Mouse (Mus musculus): Measurements from ENCODE around the gene Gm47959. TPM values are rescaled to one million over a fixed set of nuclear protein-coding genes. Genes with fewer than 3 reads are reported as not detected.

Gene Gm47959
- polyA plus RNA-seq, 1 experiment: not detected

DNA sequence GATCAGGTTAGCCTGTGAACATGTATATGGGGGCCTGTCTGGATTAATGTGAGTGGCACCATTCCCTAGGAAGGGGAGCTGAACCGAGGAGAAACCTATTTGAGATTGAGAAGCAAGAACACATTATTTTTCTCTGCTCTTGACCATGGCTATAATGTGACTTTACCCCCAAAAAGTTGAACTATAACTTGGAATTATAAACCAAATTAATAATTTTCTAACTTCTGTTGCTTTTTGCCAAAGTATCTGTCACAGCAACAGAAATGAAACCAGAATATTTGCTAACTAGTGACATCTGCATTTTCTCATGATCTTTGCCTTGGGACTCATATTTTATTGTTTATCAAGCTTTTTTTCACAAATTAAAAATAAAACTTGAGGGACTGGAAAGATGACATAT is 16.2 kb downstream of the Gm47959 start:
- Histone ChIP-seq H3K4me1 (no peaks in the 10 kb centered on the region), H3K4me3 (replicated peaks) (no peak overlapping the region), H3K27me3 (replicated peaks) (no peaks in the 10 kb centered on the region), H3K9me3 (0 out of 2 replicates have a peak, but pooled peaks cover 7% of the 10 kb centered on the region), H3K36me3 (replicated peaks; ENCODE audit: low read length) (no peaks in the 10 kb centered on the region)
- TF ChIP-seq GATA1 (IDR thresholded peaks at IDR 0.05; ENCODE audit: borderline replicate concordance, low read length): no peak
- TF ChIP-seq FLI1 (IDR thresholded peaks at IDR 0.05; ENCODE audit: low read length): no peak

DNA sequence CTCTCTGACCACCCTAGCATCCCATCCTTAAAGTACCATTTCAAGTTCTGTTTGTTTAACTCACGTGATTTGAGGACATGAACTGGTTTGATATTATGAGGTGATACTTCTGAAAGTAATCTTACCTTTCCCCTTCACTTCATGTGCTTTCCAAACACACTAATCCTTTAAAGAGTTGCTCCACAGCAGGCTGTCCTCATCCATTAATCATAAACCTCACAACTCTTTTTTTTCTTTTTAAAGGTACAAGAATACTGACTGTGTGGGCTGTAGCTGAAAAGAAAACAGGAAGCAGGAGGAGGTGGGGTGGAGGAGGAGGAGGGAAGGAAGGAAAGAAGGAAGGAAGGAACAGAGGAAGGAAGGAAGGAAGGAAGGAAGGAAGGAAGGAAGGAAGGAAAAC is 31.6 kb downstream of the Gm47959 start:
- H3K9me3 ChIP-seq: no peaks in the 10 kb centered on the region
- no peak overlapping the region for H3K4me3 ChIP-seq (replicated peaks)
- TF ChIP-seq FLI1 (IDR thresholded peaks at IDR 0.05; ENCODE audit: low read length) (no peak), GATA1 (IDR thresholded peaks at IDR 0.05; ENCODE audit: borderline replicate concordance, low read length) (no peak)
- no peaks in the 10 kb centered on the region for H3K4me1 ChIP-seq
- H3K27me3 ChIP-seq (replicated peaks): no peaks in the 10 kb centered on the region
- no peaks in the 10 kb centered on the region for H3K36me3 ChIP-seq (replicated peaks; ENCODE audit: low read length)

DNA sequence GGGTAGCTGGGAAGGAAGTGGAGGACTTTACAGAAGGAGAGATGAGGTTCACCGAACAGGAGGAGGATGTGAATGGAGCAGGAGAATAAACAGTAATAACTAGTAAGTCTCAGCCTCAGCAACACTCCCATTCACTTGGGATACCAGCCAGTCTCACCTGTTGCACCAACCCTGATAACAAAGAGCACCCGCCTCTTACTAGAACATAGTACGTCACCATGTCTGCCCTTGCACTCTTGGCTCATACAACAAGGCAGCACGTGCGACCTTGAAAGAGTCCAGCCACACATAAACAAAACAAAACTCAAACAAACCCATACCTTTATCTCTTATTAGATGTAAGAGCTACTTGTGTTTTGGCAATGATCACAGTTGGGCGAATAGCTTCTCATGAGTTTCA is 32.2 kb downstream of the Gm47959 start:
- Histone ChIP-seq H3K27me3 (replicated peaks) (no peaks in the 10 kb centered on the region), H3K4me3 (replicated peaks) (no peak overlapping the region), H3K9me3 (no peaks in the 10 kb centered on the region), H3K36me3 (replicated peaks; ENCODE audit: low read length) (no peaks in the 10 kb centered on the region), H3K4me1 (no peaks in the 10 kb centered on the region)
- TF ChIP-seq GATA1 (IDR thresholded peaks at IDR 0.05; ENCODE audit: borderline replicate concordance, low read length): no peak
- TF ChIP-seq FLI1 (IDR thresholded peaks at IDR 0.05; ENCODE audit: low read length): no peak

DNA sequence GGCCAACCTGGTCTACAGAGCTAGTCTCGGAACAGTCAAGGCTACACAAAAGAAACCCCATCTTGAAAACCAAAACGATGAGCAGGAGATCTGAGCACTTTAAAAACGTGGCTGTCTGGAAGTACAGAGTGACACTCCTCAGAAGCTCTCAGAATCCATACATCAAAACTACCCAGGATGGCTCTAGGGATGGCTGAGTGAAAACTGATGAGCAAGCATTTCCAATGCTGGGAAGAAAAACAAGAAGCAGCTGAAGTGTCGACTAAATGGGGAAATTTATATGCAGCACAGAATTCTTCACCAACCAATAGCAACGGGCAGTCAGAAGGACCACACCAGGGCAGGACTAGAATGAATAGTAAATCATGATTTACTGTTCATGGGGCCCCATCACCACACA is 34.2 kb downstream of the Gm47959 start:
- no peaks in the 10 kb centered on the region for H3K9me3 ChIP-seq
- peaks cover 6% of the 10 kb centered on the region; the same call in 1 of the 2 replicates for H3K4me1 ChIP-seq
- H3K27me3 ChIP-seq (replicated peaks): peaks cover 12% of the 10 kb centered on the region
- H3K36me3 ChIP-seq (replicated peaks; ENCODE audit: low read length): no peaks in the 10 kb centered on the region
- H3K4me3 ChIP-seq (replicated peaks): no peak overlapping the region
- no peak for TF ChIP-seq FLI1 (IDR thresholded peaks at IDR 0.05; ENCODE audit: low read length)
- TF ChIP-seq GATA1 (IDR thresholded peaks at IDR 0.05; ENCODE audit: borderline replicate concordance, low read length): no peak

DNA sequence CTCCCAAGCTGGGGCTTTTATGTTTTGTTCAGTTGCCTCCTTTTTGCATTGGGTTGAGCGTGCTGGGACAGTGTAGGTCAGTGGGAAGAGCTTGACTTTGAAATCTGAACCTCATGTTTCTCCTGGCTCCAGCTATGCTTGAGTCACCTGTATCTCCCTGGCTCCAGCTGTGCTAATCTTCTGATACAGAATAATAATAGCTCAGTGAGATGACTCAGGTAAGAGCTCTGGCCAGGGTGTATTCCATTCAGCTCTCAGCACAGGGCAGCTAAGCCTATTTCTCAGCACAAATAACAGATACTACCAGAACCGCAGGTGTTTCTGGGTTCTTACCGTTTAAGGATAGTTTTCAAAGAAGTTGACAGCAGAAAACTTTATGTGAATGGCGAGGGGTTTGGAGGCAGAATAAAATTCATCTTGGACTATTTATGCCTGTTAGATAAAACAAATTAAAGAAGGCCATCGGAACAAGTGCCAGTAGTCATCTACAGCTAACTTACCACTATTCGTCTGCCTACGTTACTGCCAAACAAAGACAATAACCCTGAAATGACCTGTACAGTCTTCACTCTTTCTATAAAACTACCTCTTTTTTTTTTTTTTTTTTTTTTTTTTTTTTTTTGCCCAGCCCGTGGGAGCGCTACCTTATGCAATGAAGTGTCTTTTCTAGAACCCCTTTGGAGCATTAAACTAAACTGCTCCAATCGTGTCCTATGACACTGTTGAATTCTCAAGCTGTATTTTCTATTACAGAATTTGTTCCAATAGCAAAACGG is 36.7 kb downstream of the Gm47959 start:
- Histone ChIP-seq H3K9me3 (no peaks in the 10 kb centered on the region), H3K27me3 (replicated peaks) (peaks cover 12% of the 10 kb centered on the region), H3K4me1 (peaks cover 6% of the 10 kb centered on the region; the same call in 1 of the 2 replicates), H3K4me3 (replicated peaks) (no peak overlapping the region), H3K36me3 (replicated peaks; ENCODE audit: low read length) (no peaks in the 10 kb centered on the region)
- no peak for TF ChIP-seq GATA1 (IDR thresholded peaks at IDR 0.05; ENCODE audit: borderline replicate concordance, low read length)
- TF ChIP-seq FLI1 (IDR thresholded peaks at IDR 0.05; ENCODE audit: low read length): no peak

DNA sequence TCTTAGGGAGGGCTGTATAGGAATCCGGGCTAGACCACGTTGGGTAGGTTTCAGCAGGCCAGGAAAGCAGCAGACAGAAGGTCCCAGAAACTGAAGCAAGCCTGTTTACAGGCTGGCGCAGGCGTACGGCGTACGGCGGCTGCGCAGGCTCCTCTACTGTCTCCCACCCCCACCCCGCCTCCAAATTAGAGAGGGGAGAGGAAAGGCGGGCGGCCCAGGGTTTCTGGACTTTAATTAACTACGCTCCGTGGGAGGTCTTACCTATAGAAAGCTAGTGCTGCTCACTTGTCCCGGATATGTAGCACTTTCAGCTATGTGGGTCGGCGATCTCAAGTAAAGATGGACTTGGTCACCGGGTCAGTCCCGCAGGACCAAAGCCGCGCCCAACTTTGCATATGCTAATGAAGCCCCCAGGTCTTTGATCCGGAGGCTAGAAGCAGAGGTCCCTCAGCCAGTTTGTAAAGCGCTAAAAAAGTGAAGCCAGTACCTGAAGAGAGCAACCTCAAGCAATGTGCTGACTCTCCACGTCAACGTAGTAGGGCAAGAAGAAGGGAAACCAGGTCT is 37.8 kb downstream of the Gm47959 start, which contains the start of gene Slc19a3:
Gene Slc19a3 (minus strand): TSS at position 340 of the 564 bp plus-strand sequence.
- TF ChIP-seq FLI1 (IDR thresholded peaks at IDR 0.05; ENCODE audit: low read length): no peak
- TF ChIP-seq GATA1 (IDR thresholded peaks at IDR 0.05; ENCODE audit: borderline replicate concordance, low read length): no peak
- H3K36me3 ChIP-seq (replicated peaks; ENCODE audit: low read length): no peaks in the 10 kb centered on the region
- no peaks in the 10 kb centered on the region for H3K9me3 ChIP-seq
- peaks cover 12% of the 10 kb centered on the region for H3K27me3 ChIP-seq (replicated peaks)
- H3K4me1 ChIP-seq: peaks cover 6% of the 10 kb centered on the region; the same call in 1 of the 2 replicates
- peak within 1 kb of the TSS; percentile 80 for H3K4me3 ChIP-seq (replicated peaks)

DNA sequence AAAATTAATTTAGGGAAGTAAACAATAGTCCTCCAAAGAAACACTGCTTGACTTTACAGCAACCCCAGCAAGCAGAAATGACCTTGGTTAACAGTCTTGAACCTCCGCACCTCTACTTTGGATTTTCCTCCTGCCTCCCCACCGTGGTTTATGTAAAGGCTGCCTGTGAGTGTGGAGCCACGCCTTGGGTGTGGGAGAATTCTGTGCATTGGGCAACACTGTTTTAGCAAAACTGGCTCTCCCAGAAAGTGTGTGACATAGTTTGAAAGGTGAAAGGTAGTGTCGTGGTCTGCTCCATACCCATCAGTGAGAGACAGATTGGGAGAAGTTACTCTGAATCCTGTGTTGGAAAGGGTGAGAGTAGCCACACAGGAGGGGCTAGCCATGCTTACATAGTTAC is 38.7 kb downstream of the Gm47959 start:
- peaks cover 6% of the 10 kb centered on the region; the same call in 1 of the 2 replicates for H3K4me1 ChIP-seq
- H3K36me3 ChIP-seq (replicated peaks; ENCODE audit: low read length): no peaks in the 10 kb centered on the region
- H3K27me3 ChIP-seq (replicated peaks): peaks cover 12% of the 10 kb centered on the region
- H3K4me3 ChIP-seq (replicated peaks): no peak overlapping the region
- TF ChIP-seq GATA1 (IDR thresholded peaks at IDR 0.05; ENCODE audit: borderline replicate concordance, low read length): no peak
- no peak for TF ChIP-seq FLI1 (IDR thresholded peaks at IDR 0.05; ENCODE audit: low read length)
- H3K9me3 ChIP-seq: no peaks in the 10 kb centered on the region

DNA sequence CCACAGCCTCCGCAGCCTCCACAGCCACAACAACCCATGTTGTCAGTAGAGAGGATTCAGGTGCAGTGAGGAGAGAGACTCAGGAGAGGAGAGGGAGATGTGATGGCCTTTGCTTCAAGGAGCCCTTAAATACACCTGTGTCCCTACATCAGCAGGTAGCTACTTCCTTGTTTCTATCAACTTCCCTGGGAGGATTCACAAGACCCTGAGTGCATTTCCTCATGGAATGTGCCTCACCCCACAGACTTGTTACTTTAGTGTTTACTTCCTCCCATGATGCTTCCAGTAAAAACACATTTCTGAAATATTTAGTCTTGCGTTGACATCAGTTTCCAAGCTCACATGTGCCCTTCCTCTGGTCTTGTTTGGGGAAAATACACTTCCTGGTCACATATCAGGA is 42.0 kb downstream of the Gm47959 start, which contains the start of gene Krtap28-10:
Gene Krtap28-10 (minus strand): TSS at position 101 of the 400 bp plus-strand sequence.
- peaks cover 6% of the 10 kb centered on the region; the same call in 1 of the 2 replicates for H3K4me1 ChIP-seq
- H3K9me3 ChIP-seq: no peaks in the 10 kb centered on the region
- H3K4me3 ChIP-seq (replicated peaks): no peak within 1 kb of the TSS
- H3K27me3 ChIP-seq (replicated peaks): peaks cover 12% of the 10 kb centered on the region
- TF ChIP-seq FLI1 (IDR thresholded peaks at IDR 0.05; ENCODE audit: low read length): no peak
- no peak for TF ChIP-seq GATA1 (IDR thresholded peaks at IDR 0.05; ENCODE audit: borderline replicate concordance, low read length)
- H3K36me3 ChIP-seq (replicated peaks; ENCODE audit: low read length): no peaks in the 10 kb centered on the region

DNA sequence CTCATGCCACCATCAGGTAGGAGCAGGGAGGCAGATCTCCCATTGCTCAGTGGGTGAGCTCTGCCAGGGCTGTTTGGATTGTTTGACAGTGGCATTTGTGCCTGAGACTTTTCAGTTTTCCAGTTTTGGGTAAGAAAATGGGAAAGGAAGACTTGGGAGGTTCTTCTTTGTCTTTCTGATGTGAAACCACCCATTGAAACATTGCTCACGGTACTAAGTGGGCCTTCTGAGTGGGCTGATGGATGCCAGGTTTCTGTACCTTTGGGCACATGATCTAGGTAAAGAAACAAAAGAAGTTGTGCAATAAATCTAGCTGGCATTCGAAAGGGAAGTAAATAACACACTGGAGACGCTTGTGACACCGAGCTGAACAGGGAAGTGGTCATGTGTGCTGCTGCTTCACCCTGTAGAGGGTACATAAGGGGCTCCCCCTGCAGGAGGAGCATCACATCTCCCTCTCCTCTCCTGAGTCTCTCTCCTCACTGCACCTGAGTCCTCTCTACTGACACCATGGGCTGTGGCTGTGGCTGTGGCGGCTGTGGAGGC is 44.6 kb downstream of the Gm47959 start, which contains the start of gene Gm47969:
Gene Gm47969 (plus strand): TSS at position 51 of the 546 bp plus-strand sequence.
- H3K36me3 ChIP-seq (replicated peaks; ENCODE audit: low read length): no peaks in the 10 kb centered on the region
- TF ChIP-seq GATA1 (IDR thresholded peaks at IDR 0.05; ENCODE audit: borderline replicate concordance, low read length) (no peak), FLI1 (IDR thresholded peaks at IDR 0.05; ENCODE audit: low read length) (no peak)
- H3K27me3 ChIP-seq (replicated peaks): no peaks in the 10 kb centered on the region
- no peaks in the 10 kb centered on the region; the same call in 1 of the 2 replicates for H3K4me1 ChIP-seq
- H3K9me3 ChIP-seq: no peaks in the 10 kb centered on the region; the same call in 1 of the 2 replicates
- peak within 1 kb of the TSS; percentile 18 for H3K4me3 ChIP-seq (replicated peaks)

Other genes starting within 250 kb of the Gm47959 start
- gene Tm4sf20, start 232.1 kb upstream of the Gm47959 start, polyA plus RNA-seq (2012; ENCODE audit: insufficient read depth, low replicate concordance): not detected in 2 replicates
- not detected in 2 replicates for gene Gm47791, start 229.3 kb upstream of the Gm47959 start, polyA plus RNA-seq (2012; ENCODE audit: insufficient read depth, low replicate concordance)
- 3.0 and 4.2 TPM in 2 replicates for gene Agfg1, start 161.1 kb upstream of the Gm47959 start, polyA plus RNA-seq (2012; ENCODE audit: insufficient read depth, low replicate concordance)
- not detected in 2 replicates for gene A030005L19Rik, start 87.2 kb upstream of the Gm47959 start, polyA plus RNA-seq (2012; ENCODE audit: insufficient read depth, low replicate concordance)
- gene A030014E15Rik, start 75.6 kb upstream of the Gm47959 start, polyA plus RNA-seq (2012; ENCODE audit: insufficient read depth, low replicate concordance): 0.16 TPM in 1 of 2 replicates, not detected in the other
- not detected in 2 replicates for gene Gm6217, start 69.1 kb upstream of the Gm47959 start, polyA plus RNA-seq (2012; ENCODE audit: insufficient read depth, low replicate concordance)
- gene A030003K21Rik, start 57.2 kb upstream of the Gm47959 start, polyA plus RNA-seq (2012; ENCODE audit: insufficient read depth, low replicate concordance): not detected in 2 replicates
- gene Gm7544, start 44.5 kb upstream of the Gm47959 start, polyA plus RNA-seq (2012; ENCODE audit: insufficient read depth, low replicate concordance): not detected in 2 replicates
- not detected in 2 replicates for gene Gm47955, start 40.3 kb upstream of the Gm47959 start, polyA plus RNA-seq (2012; ENCODE audit: insufficient read depth, low replicate concordance)
- not detected in 2 replicates for gene Slc19a3, start 37.9 kb downstream of the Gm47959 start, polyA plus RNA-seq (2012; ENCODE audit: insufficient read depth, low replicate concordance)
- not detected in 2 replicates for gene Krtap28-10, start 41.9 kb downstream of the Gm47959 start, polyA plus RNA-seq (2012; ENCODE audit: insufficient read depth, low replicate concordance)
- gene Gm47969, start 44.4 kb downstream of the Gm47959 start, polyA plus RNA-seq (2012; ENCODE audit: insufficient read depth, low replicate concordance): not detected in 2 replicates
- gene A030005K14Rik, start 58.8 kb downstream of the Gm47959 start, polyA plus RNA-seq (2012; ENCODE audit: insufficient read depth, low replicate concordance): not detected in 2 replicates
- 1.9 TPM in 1 of 2 replicates, not detected in the other for gene Krtap28-13, start 60.4 kb downstream of the Gm47959 start, polyA plus RNA-seq (2012; ENCODE audit: insufficient read depth, low replicate concordance)
- not detected in 2 replicates for gene Ccl20, start 116.2 kb downstream of the Gm47959 start, polyA plus RNA-seq (2012; ENCODE audit: insufficient read depth, low replicate concordance)
- not detected in 2 replicates for gene Daw1, start 159.2 kb downstream of the Gm47959 start, polyA plus RNA-seq (2012; ENCODE audit: insufficient read depth, low replicate concordance)